Mouse (Mus musculus) cortical plate, adult 2 months (tissue): ENCODE results near the gene B4galt1.

Source experiments
- CTCF ChIP-seq: fragments of 200-500 bp; IDR thresholded peaks from 2 replicates; pipeline ENCODE4 v1.5.1; 2011; ENCODE audit warnings: mild to moderate bottlenecking, control low read depth, low read length; ENCODE audit not compliant: insufficient read depth; ENCODE audit errors: extremely low read depth
- POLR2A ChIP-seq: fragments of 200-500 bp; IDR thresholded peaks from 2 replicates; pipeline ENCODE4 v1.6.1; 2011; ENCODE audit warnings: mild to moderate bottlenecking, low read length, control low read depth; ENCODE audit not compliant: insufficient read depth; ENCODE audit errors: extremely low read depth

DNA sequence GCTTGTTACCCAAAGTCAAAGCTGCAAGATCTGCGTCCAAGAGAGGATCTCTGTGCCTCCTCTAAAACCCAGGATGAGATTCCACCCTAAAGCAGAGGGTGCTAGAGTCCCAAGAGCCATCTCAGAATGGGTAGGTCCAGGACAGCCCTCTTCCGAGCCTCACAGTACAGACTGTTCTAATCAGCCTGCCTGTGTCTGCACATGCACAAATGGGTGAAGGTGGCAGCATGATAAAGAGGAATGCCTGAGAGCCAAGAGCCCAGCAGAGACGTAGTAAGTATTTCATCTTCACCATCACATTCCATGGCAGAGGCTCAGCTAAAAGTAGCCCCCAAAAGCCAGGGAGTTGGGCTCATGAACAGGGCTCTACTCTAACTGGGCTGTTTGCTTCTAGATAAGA, 4.3 kb downstream of the B4galt1 start:
- no peak for TF ChIP-seq CTCF
- TF ChIP-seq POLR2A, result no peak
